Mouse (Mus musculus): Measurements from ENCODE around the gene Spdye4b. TPM values are rescaled to one million over a fixed set of nuclear protein-coding genes. Genes with fewer than 3 reads are reported as not detected.
"Not testable (repeated sequence)": the region's sequence is repeated elsewhere in the genome, so short reads cannot be mapped to it uniquely, and the experiment has no call there.

The Spdye4b gene
- polyA plus RNA-seq, 1 experiment from 2014 or later, result not detected

DNA sequence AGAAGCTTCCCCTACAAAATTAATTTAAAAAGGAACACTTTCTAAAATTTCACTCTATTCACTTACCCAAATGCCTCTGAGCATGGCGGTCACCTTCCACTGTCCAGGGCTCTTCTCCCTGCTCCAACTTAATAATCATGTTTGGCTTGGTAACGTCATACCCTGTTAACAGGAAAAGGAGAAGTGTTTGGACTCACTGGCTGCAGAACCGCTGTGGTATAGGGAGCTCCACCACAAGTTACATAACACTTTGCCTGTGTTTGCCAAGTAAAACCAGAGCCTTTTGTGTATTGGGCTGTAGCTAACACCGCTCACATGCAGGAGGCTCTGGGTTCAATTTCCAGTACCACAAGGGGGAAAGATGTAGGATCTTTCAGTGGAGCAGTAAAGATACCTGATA lies 4.8 kb upstream of the Spdye4b start:
- Histone ChIP-seq H3K36me3 (replicated peaks) (peaks cover 69% of the 10 kb centered on the region), H3K4me1 (peaks cover 14% of the 10 kb centered on the region), H3K27me3 (replicated peaks) (no peaks in the 10 kb centered on the region), H3K9me3 (no peaks in the 10 kb centered on the region), H3K9ac (no peak overlapping the region), H3K27ac (no peak overlapping the region), H3K4me2 (no peak overlapping the region), H3K4me3 (no peak overlapping the region)
- 97% methylated on average over 4 of the region's 4 CpGs for WGBS
- no peak for ATAC-seq (replicated peaks)

DNA sequence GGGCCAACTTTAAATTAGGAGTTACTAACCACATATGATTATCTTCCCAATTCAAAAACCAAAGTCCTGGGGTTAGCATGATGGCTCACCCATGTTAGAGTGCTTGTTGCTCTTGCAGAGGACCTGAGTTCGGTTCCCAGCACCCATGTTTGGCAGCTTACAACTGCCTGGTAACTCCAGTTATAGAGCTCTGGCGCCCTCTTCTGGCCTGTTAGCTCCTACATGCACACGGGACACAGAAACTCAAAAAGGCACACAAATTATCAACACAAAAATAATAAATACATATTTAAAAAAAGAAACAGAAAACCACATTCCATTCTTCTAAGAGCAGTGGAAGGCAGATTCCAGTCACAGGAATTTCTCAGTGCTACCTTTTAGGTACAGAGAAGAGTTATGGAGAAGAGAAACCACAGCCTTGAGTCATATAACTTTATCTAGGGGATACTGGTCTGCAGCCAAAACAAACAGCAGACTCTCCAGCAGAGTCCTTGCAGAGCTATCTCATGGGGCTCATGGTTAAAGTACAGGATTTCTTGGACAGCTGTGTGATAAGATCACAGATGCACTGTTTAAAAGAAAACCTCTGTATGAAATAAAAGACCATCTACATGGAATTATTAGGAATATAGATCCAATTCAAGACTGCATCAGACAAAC lies 3.1 kb upstream of the Spdye4b start:
- H3K4me1 ChIP-seq, result peaks cover 14% of the 10 kb centered on the region
- 91% methylated on average over 3 of the region's 3 CpGs for WGBS
- no peak overlapping the region for H3K27ac ChIP-seq
- ATAC-seq (replicated peaks), result no peak
- no peak overlapping the region for H3K4me3 ChIP-seq
- no peak overlapping the region for H3K9ac ChIP-seq
- H3K36me3 ChIP-seq (replicated peaks), result peaks cover 54% of the 10 kb centered on the region
- no peaks in the 10 kb centered on the region for H3K27me3 ChIP-seq (replicated peaks)
- H3K4me2 ChIP-seq, result no peak overlapping the region
- no peaks in the 10 kb centered on the region for H3K9me3 ChIP-seq

DNA sequence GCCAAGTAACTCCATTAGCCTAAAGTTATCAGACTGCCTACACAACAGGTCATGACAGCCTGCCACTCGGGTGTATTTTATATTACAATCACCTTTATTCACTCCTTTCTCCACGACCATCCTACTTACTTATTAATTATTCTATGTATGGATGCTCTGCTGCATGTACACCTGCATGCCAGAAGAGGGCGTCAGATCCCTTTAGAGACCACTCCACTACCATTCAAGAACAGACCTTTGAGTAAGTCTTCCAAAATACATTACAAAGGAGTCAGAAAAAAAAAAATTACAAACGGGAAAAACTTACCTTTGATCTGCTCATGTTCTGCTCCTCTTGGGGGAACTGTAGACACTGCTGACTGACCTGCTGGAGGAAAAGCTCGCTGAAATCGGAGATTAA lies 1.6 kb upstream of the Spdye4b start:
- H3K4me3 ChIP-seq, result peak overlapping the region; percentile 78
- no peak overlapping the region for H3K9ac ChIP-seq
- H3K27me3 ChIP-seq (replicated peaks), result no peaks in the 10 kb centered on the region
- H3K36me3 ChIP-seq (replicated peaks), result peaks cover 39% of the 10 kb centered on the region
- 32% methylated on average over 6 of the region's 6 CpGs for WGBS
- ATAC-seq (replicated peaks), result no peak
- no peak overlapping the region for H3K27ac ChIP-seq
- H3K4me2 ChIP-seq, result peak overlapping the region; percentile 78
- H3K9me3 ChIP-seq, result no peaks in the 10 kb centered on the region
- H3K4me1 ChIP-seq, result peaks cover 14% of the 10 kb centered on the region

DNA sequence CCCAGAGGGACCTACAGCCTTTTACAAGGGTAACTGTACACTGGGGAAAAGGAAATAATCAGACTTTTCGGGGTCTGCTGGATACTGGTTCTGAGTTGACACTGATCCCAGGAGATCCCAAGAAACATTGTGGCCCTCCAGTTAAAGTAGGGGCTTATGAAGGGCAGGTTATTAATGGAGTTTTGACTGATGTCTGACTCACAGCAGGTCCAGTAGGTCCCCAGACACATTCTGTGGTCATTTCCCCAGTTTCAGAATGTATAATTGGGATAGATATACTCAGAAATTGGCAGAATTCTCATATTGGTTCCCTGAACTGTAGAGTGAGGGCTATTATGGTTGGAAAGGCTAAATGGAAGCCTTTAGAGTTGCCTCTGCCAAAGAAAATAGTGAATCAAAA lies 7.2 kb downstream of the Spdye4b start:
- 100% methylated on average over 1 of the region's 1 CpGs for WGBS
- H3K4me2 ChIP-seq; ATAC-seq (replicated peaks); H3K36me3 ChIP-seq (replicated peaks); H3K4me1 ChIP-seq; H3K9me3 ChIP-seq; H3K9ac ChIP-seq; H3K4me3 ChIP-seq; H3K27me3 ChIP-seq (replicated peaks); H3K27ac ChIP-seq: not testable (repeated sequence)

DNA sequence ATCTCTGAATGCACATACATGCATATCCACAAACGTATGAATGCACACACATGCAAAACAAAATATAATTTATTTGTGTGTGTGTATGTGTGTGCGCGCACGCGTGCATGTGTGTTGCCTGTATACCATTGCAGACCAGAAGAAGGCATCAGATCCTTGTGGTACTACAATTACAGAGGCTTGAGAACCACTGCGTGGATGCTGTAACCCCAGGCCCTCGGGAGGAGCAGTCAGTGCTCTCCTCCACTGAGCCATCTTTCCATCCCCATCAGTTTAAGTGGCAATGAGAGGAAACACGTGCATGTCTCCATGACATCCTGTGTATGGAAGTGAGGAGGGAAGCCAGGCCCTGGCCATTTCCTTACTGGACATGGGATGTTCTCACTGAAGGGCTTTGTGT lies 12.0 kb downstream of the Spdye4b start:
- Histone ChIP-seq H3K36me3 (replicated peaks) (no peaks in the 10 kb centered on the region), H3K4me2 (no peak overlapping the region), H3K27me3 (replicated peaks) (no peaks in the 10 kb centered on the region), H3K9ac (no peak overlapping the region), H3K27ac (no peak overlapping the region), H3K4me1 (no peaks in the 10 kb centered on the region), H3K9me3 (no peaks in the 10 kb centered on the region), H3K4me3 (no peak overlapping the region)
- no peak for ATAC-seq (replicated peaks)
- WGBS, result 93% methylated on average over 8 of the region's 8 CpGs

DNA sequence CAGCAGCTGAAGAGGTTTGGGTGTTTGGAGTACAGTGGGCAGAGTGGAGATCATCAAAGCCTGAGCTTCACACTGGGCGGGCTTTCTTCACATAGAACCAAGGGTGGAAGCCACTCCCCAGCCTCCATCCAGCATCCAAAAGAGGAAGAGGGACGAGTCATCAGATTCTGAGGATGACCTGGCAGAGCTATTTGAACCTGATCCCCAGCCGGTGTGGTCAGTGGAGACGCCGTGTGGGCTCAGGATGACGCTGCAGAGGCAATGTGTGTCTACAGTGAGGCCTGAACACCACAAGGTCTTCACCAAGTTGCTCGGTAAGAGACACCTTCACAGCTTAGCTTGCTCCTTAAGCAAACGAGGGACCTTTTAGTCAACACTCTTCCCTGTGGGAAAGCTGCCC lies 13.9 kb downstream of the Spdye4b start:
- not testable (repeated sequence) for H3K4me3 ChIP-seq; H3K4me1 ChIP-seq; H3K36me3 ChIP-seq (replicated peaks); H3K27ac ChIP-seq; H3K9ac ChIP-seq; H3K9me3 ChIP-seq; ATAC-seq (replicated peaks); H3K27me3 ChIP-seq (replicated peaks); H3K4me2 ChIP-seq
- 72% methylated on average over 8 of the region's 8 CpGs for WGBS

DNA sequence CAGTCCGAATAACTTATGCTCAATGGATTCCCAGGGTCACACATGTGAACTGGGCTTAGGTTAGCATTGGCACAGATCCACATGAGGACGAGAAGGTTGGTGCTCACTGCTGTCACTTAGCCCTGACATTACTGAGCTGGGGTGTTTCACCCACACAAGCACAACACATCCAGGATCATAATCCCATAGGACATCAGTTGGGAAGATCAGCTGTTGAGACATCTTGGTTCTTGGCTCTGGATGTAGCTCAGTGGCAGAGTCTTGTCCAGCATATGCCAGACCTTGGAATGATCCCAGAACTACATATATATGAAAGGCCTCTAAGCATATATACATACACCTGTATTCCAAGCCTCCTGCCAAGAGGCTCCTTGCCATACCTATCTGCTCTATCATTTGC lies 14.3 kb downstream of the Spdye4b start:
- no peaks in the 10 kb centered on the region for H3K27me3 ChIP-seq (replicated peaks)
- no peak overlapping the region for H3K4me2 ChIP-seq
- ATAC-seq (replicated peaks), result no peak
- H3K9ac ChIP-seq, result no peak overlapping the region
- H3K27ac ChIP-seq, result no peak overlapping the region
- no peaks in the 10 kb centered on the region for H3K9me3 ChIP-seq
- no peak overlapping the region for H3K4me3 ChIP-seq
- no peaks in the 10 kb centered on the region for H3K4me1 ChIP-seq
- H3K36me3 ChIP-seq (replicated peaks), result no peaks in the 10 kb centered on the region
- 77% methylated on average over 2 of the region's 2 CpGs for WGBS

DNA sequence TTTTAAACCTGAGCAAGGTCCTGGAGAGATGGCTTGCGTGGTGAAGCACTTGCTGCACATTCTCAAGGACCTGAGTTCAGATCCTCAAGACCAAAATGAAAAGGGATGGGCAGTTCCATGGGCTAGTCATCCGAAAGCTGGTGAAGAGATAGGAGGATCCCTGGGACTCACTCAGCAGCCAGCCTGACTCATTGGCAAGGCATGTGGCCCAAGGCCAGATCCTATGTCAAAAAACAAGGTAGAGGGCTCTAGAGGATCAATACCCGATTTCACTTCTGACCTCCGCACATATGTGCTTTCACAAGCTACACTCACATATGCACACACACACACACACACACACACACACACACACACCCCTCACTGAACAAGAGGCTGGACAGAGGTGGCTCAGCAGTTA lies 15.7 kb downstream of the Spdye4b start:
- Histone ChIP-seq H3K27me3 (replicated peaks) (no peaks in the 10 kb centered on the region), H3K27ac (no peak overlapping the region), H3K36me3 (replicated peaks) (no peaks in the 10 kb centered on the region), H3K4me2 (no peak overlapping the region), H3K4me3 (no peak overlapping the region), H3K4me1 (no peaks in the 10 kb centered on the region), H3K9ac (no peak overlapping the region), H3K9me3 (no peaks in the 10 kb centered on the region)
- 80% methylated on average over 4 of the region's 4 CpGs for WGBS
- ATAC-seq (replicated peaks), result no peak

DNA sequence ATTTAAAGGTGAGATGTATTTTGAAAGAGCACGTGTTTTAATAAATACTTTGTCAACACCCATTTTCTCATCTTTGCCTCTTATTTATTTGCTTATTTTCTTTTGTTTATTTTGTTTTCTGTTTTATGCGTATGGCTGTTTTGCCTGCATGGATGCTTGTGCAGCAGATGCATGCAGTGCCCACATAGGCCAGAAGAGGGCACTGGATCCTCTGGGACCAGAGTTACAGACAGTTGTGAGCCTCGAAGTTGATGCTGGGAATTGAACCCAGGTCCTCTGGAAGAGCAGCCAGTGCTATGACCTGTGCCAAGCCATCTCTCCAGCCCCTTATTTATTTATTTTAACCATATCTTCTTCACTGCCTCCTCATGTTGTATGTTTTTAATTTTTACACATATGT lies 24.2 kb downstream of the Spdye4b start:
- Histone ChIP-seq H3K9ac (no peak overlapping the region), H3K36me3 (replicated peaks) (no peaks in the 10 kb centered on the region), H3K4me3 (no peak overlapping the region), H3K9me3 (no peaks in the 10 kb centered on the region), H3K4me1 (no peaks in the 10 kb centered on the region), H3K27me3 (replicated peaks) (no peaks in the 10 kb centered on the region), H3K4me2 (no peak overlapping the region), H3K27ac (no peak overlapping the region)
- no peak for ATAC-seq (replicated peaks)
- 71% methylated on average over 3 of the region's 3 CpGs for WGBS

DNA sequence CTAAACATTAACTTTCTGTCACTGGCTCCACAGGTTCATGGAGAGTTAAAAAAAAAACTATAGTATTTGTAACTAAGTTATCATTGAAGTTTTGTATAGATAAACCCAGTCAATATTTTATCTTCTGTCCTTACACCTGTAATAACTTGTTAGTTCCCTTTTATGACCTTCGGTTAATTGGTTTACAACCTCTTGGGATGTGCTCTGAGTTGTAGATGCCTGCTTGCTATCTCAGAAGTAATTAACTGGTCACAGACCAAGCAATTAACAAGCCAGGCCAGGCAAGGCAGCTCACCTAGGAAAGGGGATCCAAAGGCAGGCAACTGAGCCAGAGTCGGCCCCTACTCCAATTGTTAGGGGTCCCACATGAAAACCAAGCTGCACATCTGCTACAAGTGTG lies 33.0 kb downstream of the Spdye4b start:
- no peak for ATAC-seq (replicated peaks)
- Histone ChIP-seq H3K4me3 (no peak overlapping the region), H3K27me3 (replicated peaks) (no peaks in the 10 kb centered on the region), H3K36me3 (replicated peaks) (no peaks in the 10 kb centered on the region), H3K4me2 (no peak overlapping the region), H3K9me3 (no peaks in the 10 kb centered on the region), H3K9ac (no peak overlapping the region), H3K27ac (no peak overlapping the region), H3K4me1 (no peaks in the 10 kb centered on the region)
- WGBS, result 86% methylated on average over 2 of the region's 2 CpGs

DNA sequence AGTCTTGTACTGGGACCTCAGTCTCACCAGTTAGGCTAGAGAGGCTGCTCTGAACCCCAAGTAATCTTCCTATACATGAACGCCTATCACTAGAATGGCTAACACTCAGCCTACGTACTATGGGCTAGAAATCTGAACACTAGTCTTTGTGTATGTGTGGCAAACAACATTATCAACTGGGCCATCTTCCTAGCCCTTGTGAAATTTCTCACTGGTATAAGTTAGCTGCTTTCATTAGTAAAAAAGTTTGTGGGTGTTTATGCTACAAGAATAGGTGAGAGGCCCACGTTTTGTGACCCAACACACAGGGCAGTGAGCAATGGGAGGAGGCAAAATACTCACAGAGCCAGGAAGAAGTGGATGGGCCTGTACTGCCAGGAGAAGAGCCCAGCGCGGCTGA lies 40.2 kb downstream of the Spdye4b start:
- H3K27ac ChIP-seq, result no peak overlapping the region
- ATAC-seq (replicated peaks), result no peak
- no peak overlapping the region for H3K4me2 ChIP-seq
- H3K27me3 ChIP-seq (replicated peaks), result no peaks in the 10 kb centered on the region
- H3K9ac ChIP-seq, result no peak overlapping the region
- H3K4me1 ChIP-seq, result no peaks in the 10 kb centered on the region
- no peaks in the 10 kb centered on the region for H3K36me3 ChIP-seq (replicated peaks)
- no peak overlapping the region for H3K4me3 ChIP-seq
- 68% methylated on average over 5 of the region's 5 CpGs for WGBS
- no peaks in the 10 kb centered on the region for H3K9me3 ChIP-seq

DNA sequence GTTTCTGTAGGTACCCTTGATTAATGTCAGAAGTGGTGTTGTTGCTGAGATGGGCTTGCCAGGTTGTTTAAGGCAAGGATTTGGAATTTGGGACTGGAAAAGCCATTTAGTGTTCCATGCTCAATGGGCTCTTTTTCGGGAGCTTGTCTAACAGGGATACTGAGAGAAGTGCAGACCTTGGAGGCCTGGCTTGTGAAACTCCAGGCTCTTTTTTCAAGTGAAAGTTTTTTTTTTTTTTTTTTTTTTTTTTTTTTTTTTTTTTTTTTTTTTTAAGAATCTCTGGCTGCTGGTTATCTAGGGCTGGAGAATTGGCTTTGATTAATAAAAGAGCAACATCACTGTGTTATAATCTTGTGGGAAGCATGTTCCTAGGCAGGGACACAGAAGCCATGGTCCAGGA lies 41.5 kb downstream of the Spdye4b start:
- no peaks in the 10 kb centered on the region for H3K4me1 ChIP-seq
- no peaks in the 10 kb centered on the region for H3K36me3 ChIP-seq (replicated peaks)
- no peak overlapping the region for H3K4me3 ChIP-seq
- H3K27me3 ChIP-seq (replicated peaks), result no peaks in the 10 kb centered on the region
- ATAC-seq (replicated peaks), result no peak
- H3K9ac ChIP-seq, result no peak overlapping the region
- no peak overlapping the region for H3K27ac ChIP-seq
- H3K4me2 ChIP-seq, result no peak overlapping the region
- no peaks in the 10 kb centered on the region for H3K9me3 ChIP-seq
- 90% methylated on average over 1 of the region's 1 CpGs for WGBS

DNA sequence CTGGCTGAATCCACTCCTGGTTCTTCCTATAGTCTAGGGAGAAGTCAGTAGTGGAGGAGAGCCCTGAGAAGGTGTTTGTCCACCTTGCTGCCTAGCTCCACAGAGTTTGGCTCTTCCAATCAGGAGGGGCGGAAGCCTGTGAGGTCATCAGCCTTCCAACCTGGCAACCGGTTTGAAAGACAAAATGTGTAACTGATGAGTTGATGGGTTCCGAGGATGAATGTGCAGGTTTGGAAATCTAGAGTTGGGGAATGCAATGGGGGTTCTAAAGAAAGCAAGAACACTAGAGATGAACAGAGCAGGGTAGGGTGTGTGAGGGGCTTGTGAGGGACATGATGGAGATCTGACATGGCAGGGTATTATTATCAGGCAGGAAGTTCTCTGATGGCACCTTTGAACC lies 46.0 kb downstream of the Spdye4b start, which contains the start of gene Spdye4a:
TSS of gene Spdye4a (minus strand) at position 101 of the 400 bp plus-strand sequence.
- 88% methylated on average over 3 of the region's 3 CpGs for WGBS
- Histone ChIP-seq H3K27ac (no peak within 1 kb of the TSS), H3K36me3 (replicated peaks) (no peaks in the 10 kb centered on the region), H3K4me3 (no peak within 1 kb of the TSS), H3K9me3 (no peaks in the 10 kb centered on the region), H3K27me3 (replicated peaks) (no peaks in the 10 kb centered on the region), H3K9ac (no peak within 1 kb of the TSS), H3K4me1 (no peaks in the 10 kb centered on the region), H3K4me2 (no peak within 1 kb of the TSS)
- ATAC-seq (replicated peaks), result no peak
